Mouse (Mus musculus) liver, embryonic 14.5 days (tissue): ENCODE measurements at regions not wholly inside any gene's neighbourhood (a gene's known extent, or its start where the extent isn't known, plus 50 kb on each side); places are given as distances from the start of the nearest gene placed in this dataset.

Experiments used
- ATAC-seq: fragments of 200-750 bp; cut with Nextera tagmentation; 2 replicates; pipeline ENCODE4 v1.8.0; 2017; ENCODE audit warnings: moderate number of reproducible peaks, mild to moderate bottlenecking, moderate library complexity; ENCODE audit not compliant: insufficient read depth
- DNase-seq, 3 experiments: peaks; one replicate each; pipeline ENCODE4 v3.0.0-alpha.2; 2012 to 2013; ENCODE audit warnings: low read depth in 3 of 3, low spot score in 3 of 3
- H3K27ac ChIP-seq: fragments of 300-500 bp; sonication (generic); 2 replicates; pipeline ENCODE4 v1.5.1; 2014; ENCODE audit warnings: moderate library complexity, mild to moderate bottlenecking, control low read depth, inconsistent platforms
- H3K27me3 ChIP-seq: fragments of 300-500 bp; sonication (generic); 2 replicates; pipeline ENCODE4 v1.6.1; 2014; ENCODE audit warnings: mild to moderate bottlenecking, low read length, moderate library complexity; ENCODE audit not compliant: control insufficient read depth, insufficient read depth
- H3K36me3 ChIP-seq: fragments of 300-500 bp; sonication (generic); replicated peaks from 2 replicates; pipeline ENCODE4 v1.6.1; 2014; ENCODE audit warnings: low read depth; ENCODE audit not compliant: control insufficient read depth, insufficient read depth
- H3K4me1 ChIP-seq, 2 experiments: fragments of 200-500 bp in 1 of 2; fragments of 300-500 bp in 1 of 2; sonication (generic) in 1 of 2; replicated peaks; 2 replicates each; pipeline ENCODE4 v1.6.1; 2012 to 2014; ENCODE audit warnings: antibody characterized with exemption in 1 of 2, inconsistent platforms in 1 of 2, low read length in 1 of 2; ENCODE audit not compliant: control insufficient read depth in 2 of 2, insufficient read depth in 2 of 2
- H3K4me2 ChIP-seq: fragments of 300-500 bp; sonication (generic); 2 replicates; pipeline ENCODE4 v1.6.1; 2014; ENCODE audit warnings: low read depth, mild to moderate bottlenecking, control low read depth, moderate library complexity
- H3K4me3 ChIP-seq, 2 experiments: fragments of 200-500 bp in 1 of 2; fragments of 300-500 bp in 1 of 2; sonication (generic) in 1 of 2; 2 replicates each; pipeline ENCODE4 v1.5.1; 2012 to 2014; ENCODE audit warnings: low read depth in 2 of 2, low read length in 2 of 2, mild to moderate bottlenecking in 2 of 2, control low read depth in 1 of 2, inconsistent platforms in 1 of 2, moderate library complexity in 1 of 2; ENCODE audit not compliant: insufficient read depth in 1 of 2
- H3K9ac ChIP-seq: fragments of 300-500 bp; sonication (generic); replicated peaks from 2 replicates; pipeline ENCODE4 v1.6.1; 2014; ENCODE audit warnings: mild to moderate bottlenecking, control low read depth, moderate library complexity
- H3K9me3 ChIP-seq: fragments of 300-500 bp; sonication (generic); 2 replicates; pipeline ENCODE4 v1.6.1; 2016; ENCODE audit warnings: low read length, mixed read lengths; ENCODE audit not compliant: control insufficient read depth
- CTCF ChIP-seq: IDR thresholded peaks from 2 replicates; pipeline ENCODE4 v1.5.1; 2016; ENCODE audit warnings: antibody characterized with exemption, low read depth, control low read depth
- EP300 ChIP-seq: IDR thresholded peaks from 2 replicates; pipeline ENCODE4 v1.6.1; 2016; ENCODE audit warnings: antibody characterized with exemption, low read depth
- WGBS: fragments of 180-500 bp; shearing (Covaris S2); extraction: QIAGEN DNeasy Blood & Tissue Kit; methylation state at CpG from one replicate; pipeline ENCODE4 v1.1.7; 2014; ENCODE audit not compliant: insufficient replicate concordance; 5-methylcytosine and 5-hydroxymethylcytosine counted together

GRCm38 (mm10) chr6:108910330-108910729 is 81.9 kb downstream of the Edem1 start:
- no peak for TF ChIP-seq EP300
- TF ChIP-seq CTCF = no peak
- Histone ChIP-seq H3K27ac (no peak overlapping the region), H3K9ac (no peak overlapping the region), H3K4me3 (no peak overlapping the region), H3K9me3 (no peaks in the 10 kb centered on the region), H3K4me2 (no peak overlapping the region), H3K4me1 (no peaks in the 10 kb centered on the region), H3K36me3 (no peaks in the 10 kb centered on the region), H3K27me3 (no peaks in the 10 kb centered on the region)
- DNase-seq = no peak
- no peak for ATAC-seq
- WGBS = 48% methylated on average over 1 of the region's 1 CpGs

- Histone ChIP-seq H3K36me3 (no peaks in the 10 kb centered on the region), H3K4me3 (no peak overlapping the region), H3K27me3 (no peaks in the 10 kb centered on the region), H3K27ac (no peak overlapping the region), H3K4me2 (no peak overlapping the region), H3K4me1 (no peaks in the 10 kb centered on the region), H3K9me3 (no peaks in the 10 kb centered on the region), H3K9ac (no peak overlapping the region)
- WGBS = 54% methylated on average over 7 of the region's 7 CpGs
- ATAC-seq = no peak
- no peak for DNase-seq
- no peak for TF ChIP-seq EP300
- no peak for TF ChIP-seq CTCF
Measured at GRCm38 (mm10) chr6:108912539-108912938, 84.1 kb downstream of the Edem1 start.

DNA sequence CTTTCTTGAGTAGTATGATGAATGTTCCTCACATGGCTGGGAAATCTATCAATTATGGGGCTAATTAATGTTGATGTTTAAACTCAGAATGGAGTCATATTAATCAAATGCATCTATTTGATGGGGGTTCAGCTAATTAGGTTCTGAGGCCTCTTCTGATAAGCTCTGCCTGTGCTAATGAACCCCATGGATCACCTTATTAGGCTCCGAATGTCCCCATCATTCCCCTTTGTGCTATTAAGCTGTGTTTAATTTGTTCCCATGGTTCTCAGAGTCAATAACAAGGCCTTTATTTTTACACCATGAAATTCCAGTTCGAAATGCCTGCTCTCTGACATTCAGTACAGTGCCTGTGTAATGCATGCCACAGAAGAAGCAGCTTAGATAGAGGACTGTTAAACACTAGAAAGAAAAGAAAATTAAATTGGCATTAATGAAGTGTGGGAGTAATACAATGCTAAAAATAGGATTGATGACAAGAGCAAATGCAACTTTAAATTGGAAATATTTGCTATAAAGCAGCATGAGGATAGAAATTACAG is 91.0 kb downstream of the Edem1 start:
- no peak overlapping the region for H3K4me3 ChIP-seq
- ATAC-seq (no peak), DNase-seq (no peak)
- H3K4me2 ChIP-seq = no peak overlapping the region
- TF ChIP-seq CTCF = no peak
- no peak for TF ChIP-seq EP300
- H3K27me3 ChIP-seq = no peaks in the 10 kb centered on the region
- no peaks in the 10 kb centered on the region for H3K9me3 ChIP-seq
- no peak overlapping the region for H3K27ac ChIP-seq
- no peak overlapping the region for H3K9ac ChIP-seq
- H3K4me1 ChIP-seq = no peaks in the 10 kb centered on the region
- WGBS = 45% methylated on average over 2 of the region's 2 CpGs
- H3K36me3 ChIP-seq = no peaks in the 10 kb centered on the region

GRCm38 (mm10) chr6:108921181-108921580 is 92.7 kb downstream of the Edem1 start:
- no peaks in the 10 kb centered on the region for H3K9me3 ChIP-seq
- no peak overlapping the region for H3K27ac ChIP-seq
- WGBS = 72% methylated on average over 3 of the region's 3 CpGs
- H3K4me1 ChIP-seq = no peaks in the 10 kb centered on the region
- no peak overlapping the region for H3K4me2 ChIP-seq
- H3K27me3 ChIP-seq = no peaks in the 10 kb centered on the region
- H3K36me3 ChIP-seq = no peaks in the 10 kb centered on the region
- no peak overlapping the region for H3K9ac ChIP-seq
- DNase-seq = no peak
- no peak for ATAC-seq
- H3K4me3 ChIP-seq = no peak overlapping the region
- TF ChIP-seq CTCF (no peak), EP300 (no peak)

- WGBS = 24% methylated on average over 6 of the region's 6 CpGs
Measured at GRCm38 (mm10) chr6:108922564-108922963, 94.1 kb downstream of the Edem1 start.

More at GRCm38 (mm10) chr6:108922564-108922963, 94.1 kb downstream of the Edem1 start:
- H3K27me3 ChIP-seq = no peaks in the 10 kb centered on the region
- H3K4me1 ChIP-seq = no peaks in the 10 kb centered on the region
- no peak overlapping the region for H3K9ac ChIP-seq
- H3K4me2 ChIP-seq = no peak overlapping the region
- H3K9me3 ChIP-seq = no peaks in the 10 kb centered on the region
- no peak for ATAC-seq
- no peak for DNase-seq
- no peaks in the 10 kb centered on the region for H3K36me3 ChIP-seq
- no peak overlapping the region for H3K4me3 ChIP-seq
- no peak for TF ChIP-seq CTCF
- no peak for TF ChIP-seq EP300
- no peak overlapping the region for H3K27ac ChIP-seq
